Mouse (Mus musculus) liver, postnatal 0 days (tissue): ENCODE measurements around the gene Hnrnpa1. TPM values are rescaled to one million over a fixed set of nuclear protein-coding genes. Genes with fewer than 3 reads are reported as not detected.

ENCODE experiments used
- ATAC-seq: fragments of 200-750 bp; cut with Nextera tagmentation; 2 replicates; pipeline ENCODE4 v1.8.0; 2017; ENCODE audit warnings: mild to moderate bottlenecking, moderate library complexity
- DNase-seq: peaks from one replicate; pipeline ENCODE4 v3.0.0-alpha.2; 2016
- H3K27ac ChIP-seq: fragments of 300-500 bp; sonication (generic); 2 replicates; pipeline ENCODE4 v1.5.1; 2014; ENCODE audit warnings: antibody characterized with exemption, moderate library complexity, mild to moderate bottlenecking, low read depth
- H3K27me3 ChIP-seq: fragments of 300-500 bp; sonication (generic); 2 replicates; pipeline ENCODE4 v1.6.1; 2014; ENCODE audit warnings: low read length, control low read depth, mixed read lengths; ENCODE audit not compliant: insufficient read depth
- H3K36me3 ChIP-seq: fragments of 300-500 bp; sonication (generic); replicated peaks from 2 replicates; pipeline ENCODE4 v1.6.1; 2014; ENCODE audit warnings: mild to moderate bottlenecking, control low read depth, low read length, moderate library complexity, mixed read lengths; ENCODE audit not compliant: insufficient read depth
- H3K4me1 ChIP-seq: fragments of 300-500 bp; sonication (generic); 2 replicates; pipeline ENCODE4 v1.6.1; 2014; ENCODE audit warnings: antibody characterized with exemption, mild to moderate bottlenecking, control low read depth; ENCODE audit not compliant: insufficient read depth
- H3K4me2 ChIP-seq: fragments of 300-500 bp; sonication (generic); 2 replicates; pipeline ENCODE4 v1.6.1; 2014; ENCODE audit warnings: low read depth, mild to moderate bottlenecking, low read length, moderate library complexity, mixed read lengths
- H3K4me3 ChIP-seq: fragments of 300-500 bp; sonication (generic); 2 replicates; pipeline ENCODE4 v1.5.1; 2014; ENCODE audit warnings: low read depth, low read length
- H3K9ac ChIP-seq: fragments of 300-500 bp; sonication (generic); replicated peaks from 2 replicates; pipeline ENCODE4 v1.6.1; 2014; ENCODE audit warnings: mild to moderate bottlenecking, moderate library complexity
- H3K9me3 ChIP-seq: fragments of 300-500 bp; sonication (generic); 2 replicates; pipeline ENCODE4 v1.6.1; 2016; ENCODE audit warnings: mild to moderate bottlenecking, control low read depth, low read length, mixed read lengths
- CTCF ChIP-seq: sonication (generic); IDR thresholded peaks from 2 replicates; pipeline ENCODE4 v1.5.1; 2016; ENCODE audit warnings: antibody characterized with exemption, low read depth
- EP300 ChIP-seq: IDR thresholded peaks from 2 replicates; pipeline ENCODE4 v1.6.1; 2016; ENCODE audit warnings: antibody characterized with exemption, low read depth, mild to moderate bottlenecking
- WGBS: fragments of 180-500 bp; shearing (Covaris S2); extraction: QIAGEN DNeasy Blood & Tissue Kit; methylation state at CpG from one replicate; pipeline ENCODE4 v1.1.7; 2014; ENCODE audit not compliant: insufficient replicate concordance; 5-methylcytosine and 5-hydroxymethylcytosine counted together
- polyA plus RNA-seq: library from polyadenylated mRNA; unstranded; fragments of >200 nt; fragmentation: Nextera tagmentation; extraction: Ambion mirVana; gene quantifications from 2 replicates; pipeline ENCODE4 v1.2.1, GENCODE M21; 2015

Hnrnpa1 gene
- polyA plus RNA-seq, 1 experiment from 2014 or later, result 151 TPM

GRCm38 (mm10) chr15:103221386-103221785 is 18.8 kb upstream of the Hnrnpa1 start:
- Histone ChIP-seq H3K27ac (0 out of 2 replicates have a peak overlapping the region, but pooled peaks have one; percentile 2), H3K9me3 (no peaks in the 10 kb centered on the region), H3K36me3 (peaks cover 2% of the 10 kb centered on the region; the same call in 1 of the 2 replicates), H3K4me1 (peaks cover 10% of the 10 kb centered on the region), H3K4me2 (no peak overlapping the region), H3K4me3 (no peak overlapping the region), H3K27me3 (no peaks in the 10 kb centered on the region), H3K9ac (no peak overlapping the region)
- no peak for DNase-seq
- TF ChIP-seq CTCF (no peak), EP300 (no peak)
- WGBS, result 60% methylated on average over 1 of the region's 1 CpGs
- ATAC-seq, result no peak

- ATAC-seq (no peak), DNase-seq (no peak)
- H3K27me3 ChIP-seq, result no peaks in the 10 kb centered on the region
- H3K9me3 ChIP-seq, result no peaks in the 10 kb centered on the region
- no peak overlapping the region for H3K27ac ChIP-seq
- TF ChIP-seq CTCF (peak; percentile 35), EP300 (no peak)
- 79% methylated on average over 2 of the region's 2 CpGs for WGBS
- peaks cover 2% of the 10 kb centered on the region; the same call in 1 of the 2 replicates for H3K36me3 ChIP-seq
- no peak overlapping the region for H3K9ac ChIP-seq
- H3K4me2 ChIP-seq, result no peak overlapping the region
- no peak overlapping the region for H3K4me3 ChIP-seq
- peaks cover 7% of the 10 kb centered on the region; the same call in 1 of the 2 replicates for H3K4me1 ChIP-seq
Observed at GRCm38 (mm10) chr15:103224161-103224560, 16.1 kb upstream of the Hnrnpa1 start.

- Histone ChIP-seq H3K27me3 (no peaks in the 10 kb centered on the region), H3K36me3 (no peaks in the 10 kb centered on the region), H3K27ac (no peak overlapping the region), H3K4me1 (peaks cover 3% of the 10 kb centered on the region), H3K4me2 (no peak overlapping the region), H3K4me3 (no peak overlapping the region), H3K9me3 (no peaks in the 10 kb centered on the region), H3K9ac (no peak overlapping the region)
- TF ChIP-seq EP300 (no peak), CTCF (no peak)
- no peak for ATAC-seq
- 90% methylated on average over 3 of the region's 3 CpGs for WGBS
- no peak for DNase-seq
Observed at GRCm38 (mm10) chr15:103227022-103227421, 13.2 kb upstream of the Hnrnpa1 start.

- H3K4me2 ChIP-seq, result no peak overlapping the region
- no peaks in the 10 kb centered on the region for H3K36me3 ChIP-seq
- WGBS, result 58% methylated on average over 2 of the region's 2 CpGs
- H3K4me1 ChIP-seq, result peaks cover 3% of the 10 kb centered on the region
- H3K9ac ChIP-seq, result no peak overlapping the region
- no peak for TF ChIP-seq EP300
- TF ChIP-seq CTCF, result no peak
- H3K4me3 ChIP-seq, result no peak overlapping the region
- no peak overlapping the region for H3K27ac ChIP-seq
- no peaks in the 10 kb centered on the region for H3K27me3 ChIP-seq
- DNase-seq (no peak), ATAC-seq (no peak)
- no peaks in the 10 kb centered on the region for H3K9me3 ChIP-seq
Observed at GRCm38 (mm10) chr15:103227572-103227971, 12.7 kb upstream of the Hnrnpa1 start.

DNA sequence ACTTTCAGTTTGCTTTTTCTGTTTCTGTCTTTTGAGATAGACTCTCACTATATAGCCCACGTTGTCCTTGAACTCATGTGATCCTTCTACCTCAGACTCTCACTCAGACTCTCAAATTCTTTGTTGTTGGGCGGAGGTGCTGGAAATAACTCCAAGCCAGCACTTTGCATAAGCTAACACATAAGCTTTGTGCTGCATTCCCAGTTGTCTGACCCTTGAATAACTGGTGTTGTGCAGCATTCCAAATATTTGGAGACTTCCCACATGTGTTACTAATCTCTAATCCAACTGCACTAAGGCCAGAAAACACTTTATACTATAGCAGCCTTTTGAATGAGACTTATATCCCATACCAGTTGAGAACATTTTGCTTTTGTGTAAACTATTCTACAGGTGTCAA is 11.3 kb upstream of the Hnrnpa1 start:
- DNase-seq, result no peak
- Histone ChIP-seq H3K4me2 (no peak overlapping the region), H3K27ac (0 out of 2 replicates have a peak overlapping the region, but pooled peaks have one; percentile 18), H3K9ac (no peak overlapping the region), H3K36me3 (no peaks in the 10 kb centered on the region), H3K4me3 (no peak overlapping the region), H3K9me3 (no peaks in the 10 kb centered on the region), H3K4me1 (peaks cover 6% of the 10 kb centered on the region), H3K27me3 (no peaks in the 10 kb centered on the region)
- TF ChIP-seq EP300 (no peak), CTCF (no peak)
- 73% methylated on average over 2 of the region's 2 CpGs for WGBS
- ATAC-seq, result no peak

- H3K4me3 ChIP-seq, result no peak overlapping the region
- DNase-seq (no peak), ATAC-seq (no peak)
- peaks cover 10% of the 10 kb centered on the region for H3K4me1 ChIP-seq
- peaks cover 8% of the 10 kb centered on the region for H3K36me3 ChIP-seq
- 71% methylated on average over 2 of the region's 2 CpGs for WGBS
- TF ChIP-seq CTCF, result no peak
- TF ChIP-seq EP300, result no peak
- H3K27me3 ChIP-seq, result no peaks in the 10 kb centered on the region
- H3K9ac ChIP-seq, result no peak overlapping the region
- peak overlapping the region; percentile 36; the same call in 1 of the 2 replicates for H3K27ac ChIP-seq
- H3K4me2 ChIP-seq, result no peak overlapping the region
- no peaks in the 10 kb centered on the region for H3K9me3 ChIP-seq
Observed at GRCm38 (mm10) chr15:103233119-103233518, 7.1 kb upstream of the Hnrnpa1 start.

GRCm38 (mm10) chr15:103237295-103237694 is 2.9 kb upstream of the Hnrnpa1 start:
- Histone ChIP-seq H3K9me3 (no peaks in the 10 kb centered on the region), H3K36me3 (peaks cover 20% of the 10 kb centered on the region), H3K9ac (0 out of 2 replicates have a peak overlapping the region, but pooled peaks have one; percentile 1), H3K4me3 (peak overlapping the region; percentile 62; the same call in 1 of the 2 replicates), H3K27me3 (no peaks in the 10 kb centered on the region), H3K4me1 (peaks cover 9% of the 10 kb centered on the region; the same call in 1 of the 2 replicates), H3K27ac (no peak overlapping the region), H3K4me2 (peak overlapping the region; percentile 72)
- no peak for ATAC-seq
- DNase-seq, result no peak
- 79% methylated on average over 7 of the region's 7 CpGs for WGBS
- TF ChIP-seq CTCF, result no peak
- TF ChIP-seq EP300, result no peak
